Mouse (Mus musculus): ENCODE measurements around the gene Rtl1.

DNA sequence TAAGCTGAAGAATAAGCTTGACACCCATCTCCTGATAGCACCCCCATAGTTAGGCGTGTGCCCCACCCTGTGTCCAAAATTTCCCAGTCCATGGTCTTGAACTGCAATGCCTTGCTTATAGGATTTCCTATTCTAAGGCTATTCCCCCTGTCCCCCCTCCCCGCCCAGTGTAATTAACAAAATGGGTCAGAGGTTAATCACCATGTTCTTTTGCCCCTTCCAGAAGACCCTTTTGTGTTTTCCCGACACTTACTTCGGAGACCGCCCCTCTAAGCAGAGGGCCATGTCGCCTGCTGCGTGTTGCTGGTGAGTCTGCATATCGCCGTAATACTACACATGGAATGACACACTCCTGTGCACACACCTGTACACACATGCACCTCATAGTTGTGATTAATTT is 7.1 kb upstream of the Rtl1 start:
- TF ChIP-seq EP300 (IDR thresholded peaks at IDR 0.05; ENCODE audit: low read depth) (no peak), CTCF (IDR thresholded peaks at IDR 0.05; ENCODE audit: low read depth) (no peak)
